Mouse (Mus musculus) forebrain, embryonic 13.5 days (tissue): Measurements from ENCODE around the gene Strip1. TPM values are rescaled to one million over a fixed set of nuclear protein-coding genes. Genes with fewer than 3 reads are reported as not detected.

Experiments used
- ATAC-seq: fragments of 200-750 bp; cut with Nextera tagmentation; 2 replicates; pipeline ENCODE4 v1.8.0; 2017
- H3K27ac ChIP-seq: fragments of 300-500 bp; sonication (generic); 2 replicates; pipeline ENCODE4 v1.5.1; 2015; ENCODE audit warnings: inconsistent platforms, mild to moderate bottlenecking, moderate library complexity
- H3K27me3 ChIP-seq: fragments of 300-500 bp; sonication (generic); 2 replicates; pipeline ENCODE4 v1.6.1; 2015; ENCODE audit warnings: mild to moderate bottlenecking, inconsistent platforms
- H3K36me3 ChIP-seq: fragments of 300-500 bp; sonication (generic); 2 replicates; pipeline ENCODE4 v1.6.1; 2015; ENCODE audit warnings: mild to moderate bottlenecking, inconsistent platforms; ENCODE audit not compliant: poor library complexity, severe bottlenecking
- H3K4me1 ChIP-seq: fragments of 300-500 bp; sonication (generic); 2 replicates; pipeline ENCODE4 v1.6.1; 2015; ENCODE audit warnings: inconsistent platforms
- H3K4me2 ChIP-seq: fragments of 300-500 bp; sonication (generic); 2 replicates; pipeline ENCODE4 v1.6.1; 2015; ENCODE audit warnings: inconsistent platforms, mild to moderate bottlenecking, moderate library complexity
- H3K4me3 ChIP-seq: fragments of 300-500 bp; sonication (generic); 2 replicates; pipeline ENCODE4 v1.5.1; 2015; ENCODE audit warnings: mild to moderate bottlenecking, inconsistent platforms
- H3K9ac ChIP-seq: fragments of 300-500 bp; sonication (generic); 2 replicates; pipeline ENCODE4 v1.6.1; 2015; ENCODE audit warnings: mild to moderate bottlenecking, inconsistent platforms
- H3K9me3 ChIP-seq: fragments of 300-500 bp; sonication (generic); replicated peaks from 2 replicates; pipeline ENCODE4 v1.6.1; 2016; ENCODE audit warnings: inconsistent platforms
- WGBS: fragments of 180-500 bp; shearing (Covaris S2); methylation state at CpG from one replicate; pipeline ENCODE4 v1.1.7; 2015; 5-methylcytosine and 5-hydroxymethylcytosine counted together
- polyA plus RNA-seq: library from polyadenylated mRNA; unstranded; fragments of >200 nt; fragmentation: Nextera tagmentation; extraction: Ambion mirVana; gene quantifications from 2 replicates; pipeline ENCODE4 v1.2.1, GENCODE M21; 2015

The Strip1 gene
- polyA plus RNA-seq, 1 experiment from 2014 or later, result 110 TPM

- Histone ChIP-seq H3K9me3 (no peaks in the 10 kb centered on the region), H3K27ac (no peak overlapping the region), H3K4me2 (no peak overlapping the region), H3K4me3 (no peak overlapping the region), H3K36me3 (peaks cover 72% of the 10 kb centered on the region), H3K27me3 (no peaks in the 10 kb centered on the region), H3K4me1 (peaks cover 14% of the 10 kb centered on the region), H3K9ac (no peak overlapping the region)
- ATAC-seq, result no peak
- WGBS, result 97% methylated on average over 8 of the region's 8 CpGs
These were observed 4.7 kb downstream of the Strip1 start for GRCm38 (mm10) chr3:107626751-107627150.

GRCm38 (mm10) chr3:107625536-107625935 is 6.0 kb downstream of the Strip1 start:
- Histone ChIP-seq H3K4me1 (peaks cover 13% of the 10 kb centered on the region), H3K4me3 (no peak overlapping the region), H3K27me3 (no peaks in the 10 kb centered on the region), H3K4me2 (no peak overlapping the region), H3K27ac (no peak overlapping the region), H3K36me3 (peaks cover 84% of the 10 kb centered on the region), H3K9me3 (no peaks in the 10 kb centered on the region), H3K9ac (no peak overlapping the region)
- ATAC-seq, result no peak
- WGBS, result 96% methylated on average over 8 of the region's 8 CpGs

DNA sequence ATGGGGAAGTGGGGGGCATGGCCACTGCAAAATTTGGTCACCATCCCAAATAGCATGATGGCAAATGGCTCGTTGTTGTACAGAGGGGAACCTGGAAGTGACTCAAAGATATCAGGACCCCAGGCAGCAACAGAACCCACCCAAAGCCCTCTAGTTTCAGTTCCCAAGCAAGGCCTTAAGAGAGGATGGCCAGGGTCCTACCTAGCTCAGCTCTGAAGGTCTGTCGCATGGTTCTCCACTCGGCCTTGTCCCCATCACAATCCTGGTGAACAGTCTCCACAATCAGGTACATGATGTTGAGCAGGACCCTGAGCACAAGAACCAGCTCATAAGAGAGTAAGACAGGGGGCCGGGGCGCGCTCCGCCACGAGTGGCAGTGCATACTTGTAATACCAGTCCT is 7.1 kb downstream of the Strip1 start:
- Histone ChIP-seq H3K4me2 (no peak overlapping the region), H3K27me3 (no peaks in the 10 kb centered on the region), H3K36me3 (peaks cover 93% of the 10 kb centered on the region), H3K27ac (no peak overlapping the region), H3K4me1 (peaks cover 2% of the 10 kb centered on the region), H3K4me3 (no peak overlapping the region), H3K9me3 (no peaks in the 10 kb centered on the region), H3K9ac (no peak overlapping the region)
- ATAC-seq, result no peak
- WGBS, result 97% methylated on average over 8 of the region's 8 CpGs

- Histone ChIP-seq H3K36me3 (peaks cover 98% of the 10 kb centered on the region), H3K4me2 (no peak overlapping the region), H3K4me3 (no peak overlapping the region), H3K9ac (no peak overlapping the region), H3K27me3 (no peaks in the 10 kb centered on the region), H3K9me3 (no peaks in the 10 kb centered on the region), H3K4me1 (no peaks in the 10 kb centered on the region), H3K27ac (no peak overlapping the region)
- no peak for ATAC-seq
- WGBS, result 93% methylated on average over 7 of the region's 7 CpGs
These were observed 9.0 kb downstream of the Strip1 start for GRCm38 (mm10) chr3:107622537-107622936.

DNA sequence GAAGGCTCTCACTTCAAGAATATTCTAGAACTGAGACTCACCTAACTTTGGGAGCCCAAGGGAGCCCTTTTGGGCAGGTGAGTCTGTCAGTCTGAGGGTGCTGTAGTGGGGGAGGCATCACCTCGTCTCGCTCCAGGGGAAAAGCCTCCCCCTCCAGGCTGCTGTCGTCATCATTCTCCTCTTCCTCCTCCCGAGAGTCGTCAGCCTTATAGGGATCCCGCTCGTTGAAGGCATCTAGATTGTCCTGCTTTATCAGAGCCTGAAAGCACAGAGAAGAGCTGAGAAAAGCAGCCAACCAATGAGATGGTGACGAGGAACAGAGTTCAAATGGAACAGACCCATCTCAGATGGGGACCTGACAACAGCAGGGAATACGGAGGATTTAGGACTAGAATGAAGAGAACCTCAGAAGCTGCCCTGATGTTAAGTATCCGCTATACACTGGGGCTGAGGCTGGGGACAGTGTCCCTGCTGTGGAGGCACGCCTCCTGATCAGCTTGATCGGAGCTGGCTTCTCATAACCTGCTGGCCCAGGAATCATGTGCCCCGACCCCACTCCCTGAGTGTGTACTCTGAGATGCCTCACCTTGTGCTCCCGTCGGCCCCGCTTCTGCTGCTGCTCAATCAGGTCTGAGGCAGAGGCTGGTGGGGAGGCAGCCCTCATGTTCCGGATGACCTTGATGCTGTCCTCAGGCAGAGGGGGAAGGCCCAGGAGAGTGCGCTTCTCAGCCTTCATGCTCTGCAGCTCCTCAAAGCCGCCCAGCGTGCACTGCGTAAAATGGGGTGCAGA is 10.0 kb downstream of the Strip1 start:
- H3K9ac ChIP-seq, result no peak overlapping the region
- no peaks in the 10 kb centered on the region for H3K9me3 ChIP-seq
- H3K27me3 ChIP-seq, result no peaks in the 10 kb centered on the region
- H3K4me1 ChIP-seq, result no peaks in the 10 kb centered on the region
- no peak for ATAC-seq
- peaks cover 98% of the 10 kb centered on the region for H3K36me3 ChIP-seq
- WGBS, result 90% methylated on average over 21 of the region's 21 CpGs
- H3K4me3 ChIP-seq, result no peak overlapping the region
- H3K4me2 ChIP-seq, result no peak overlapping the region
- no peak overlapping the region for H3K27ac ChIP-seq

- no peak overlapping the region for H3K4me3 ChIP-seq
These were observed 11.6 kb downstream of the Strip1 start for GRCm38 (mm10) chr3:107619911-107620310.

GRCm38 (mm10) chr3:107617800-107618199 is 13.7 kb downstream of the Strip1 start:
- no peak for ATAC-seq
- no peak overlapping the region for H3K4me2 ChIP-seq
- no peak overlapping the region for H3K27ac ChIP-seq
- 94% methylated on average over 3 of the region's 3 CpGs for WGBS
- no peaks in the 10 kb centered on the region for H3K9me3 ChIP-seq
- no peak overlapping the region for H3K4me3 ChIP-seq
- peaks cover 98% of the 10 kb centered on the region for H3K36me3 ChIP-seq
- no peaks in the 10 kb centered on the region for H3K27me3 ChIP-seq
- H3K9ac ChIP-seq, result no peak overlapping the region
- no peaks in the 10 kb centered on the region for H3K4me1 ChIP-seq

More at GRCm38 (mm10) chr3:107619911-107620310, 11.6 kb downstream of the Strip1 start:
- ATAC-seq, result no peak
- no peaks in the 10 kb centered on the region for H3K27me3 ChIP-seq
- H3K4me2 ChIP-seq, result no peak overlapping the region
- H3K9me3 ChIP-seq, result no peaks in the 10 kb centered on the region
- no peak overlapping the region for H3K9ac ChIP-seq
- 89% methylated on average over 6 of the region's 6 CpGs for WGBS
- H3K4me1 ChIP-seq, result no peaks in the 10 kb centered on the region
- no peak overlapping the region for H3K27ac ChIP-seq
- H3K36me3 ChIP-seq, result peaks cover 98% of the 10 kb centered on the region

- peaks cover 77% of the 10 kb centered on the region for H3K36me3 ChIP-seq
These were observed 18.5 kb downstream of the Strip1 start for GRCm38 (mm10) chr3:107612902-107613525.

GRCm38 (mm10) chr3:107611394-107611793 is 20.1 kb downstream of the Strip1 start:
- no peak for ATAC-seq
- H3K4me3 ChIP-seq, result no peak overlapping the region
- H3K27ac ChIP-seq, result no peak overlapping the region
- no peaks in the 10 kb centered on the region for H3K9me3 ChIP-seq
- H3K4me1 ChIP-seq, result no peaks in the 10 kb centered on the region
- no peaks in the 10 kb centered on the region for H3K27me3 ChIP-seq
- 73% methylated on average over 4 of the region's 4 CpGs for WGBS
- H3K36me3 ChIP-seq, result peaks cover 60% of the 10 kb centered on the region
- no peak overlapping the region for H3K9ac ChIP-seq
- no peak overlapping the region for H3K4me2 ChIP-seq

More at GRCm38 (mm10) chr3:107612902-107613525, 18.5 kb downstream of the Strip1 start:
- Histone ChIP-seq H3K9ac (no peak overlapping the region), H3K4me1 (no peaks in the 10 kb centered on the region), H3K27ac (no peak overlapping the region; the same call in 1 of the 2 replicates), H3K4me2 (no peak overlapping the region), H3K4me3 (no peak overlapping the region), H3K9me3 (no peaks in the 10 kb centered on the region), H3K27me3 (no peaks in the 10 kb centered on the region)
- ATAC-seq, result peak; percentile 76
- 86% methylated on average over 11 of the region's 11 CpGs for WGBS

GRCm38 (mm10) chr3:107609376-107609775 is 22.1 kb downstream of the Strip1 start:
- Histone ChIP-seq H3K9me3 (no peaks in the 10 kb centered on the region), H3K27ac (no peak overlapping the region), H3K4me1 (no peaks in the 10 kb centered on the region), H3K4me3 (no peak overlapping the region), H3K27me3 (no peaks in the 10 kb centered on the region), H3K9ac (no peak overlapping the region), H3K36me3 (peaks cover 40% of the 10 kb centered on the region), H3K4me2 (no peak overlapping the region)
- 65% methylated on average over 3 of the region's 3 CpGs for WGBS
- no peak for ATAC-seq

- H3K27ac ChIP-seq, result no peak overlapping the region
- ATAC-seq, result no peak
- no peak overlapping the region for H3K4me2 ChIP-seq
- H3K4me1 ChIP-seq, result no peaks in the 10 kb centered on the region
- H3K4me3 ChIP-seq, result no peak overlapping the region
- H3K36me3 ChIP-seq, result peaks cover 35% of the 10 kb centered on the region
- H3K27me3 ChIP-seq, result 0 out of 2 replicates have a peak, but pooled peaks cover 2% of the 10 kb centered on the region
- no peaks in the 10 kb centered on the region for H3K9me3 ChIP-seq
- H3K9ac ChIP-seq, result no peak overlapping the region
- WGBS, result 80% methylated on average over 4 of the region's 4 CpGs
These were observed 22.7 kb downstream of the Strip1 start for GRCm38 (mm10) chr3:107608808-107609207.

GRCm38 (mm10) chr3:107607221-107607620 is 24.3 kb downstream of the Strip1 start:
- Histone ChIP-seq H3K9ac (no peak overlapping the region), H3K36me3 (peaks cover 19% of the 10 kb centered on the region), H3K27ac (no peak overlapping the region), H3K4me1 (no peaks in the 10 kb centered on the region), H3K27me3 (0 out of 2 replicates have a peak, but pooled peaks cover 4% of the 10 kb centered on the region), H3K4me3 (no peak overlapping the region), H3K9me3 (no peaks in the 10 kb centered on the region), H3K4me2 (no peak overlapping the region)
- no peak for ATAC-seq
- 89% methylated on average over 8 of the region's 8 CpGs for WGBS
